Mouse (Mus musculus): ENCODE data around the gene Ccl22. TPM values are rescaled to one million over a fixed set of nuclear protein-coding genes. Genes with fewer than 3 reads are reported as not detected.
A peak's percentile ranks its signal among the peaks of the same experiment; 100 is the strongest.

Gene Ccl22
- polyA plus RNA-seq, 1 experiment from 2014 or later: not detected

DNA sequence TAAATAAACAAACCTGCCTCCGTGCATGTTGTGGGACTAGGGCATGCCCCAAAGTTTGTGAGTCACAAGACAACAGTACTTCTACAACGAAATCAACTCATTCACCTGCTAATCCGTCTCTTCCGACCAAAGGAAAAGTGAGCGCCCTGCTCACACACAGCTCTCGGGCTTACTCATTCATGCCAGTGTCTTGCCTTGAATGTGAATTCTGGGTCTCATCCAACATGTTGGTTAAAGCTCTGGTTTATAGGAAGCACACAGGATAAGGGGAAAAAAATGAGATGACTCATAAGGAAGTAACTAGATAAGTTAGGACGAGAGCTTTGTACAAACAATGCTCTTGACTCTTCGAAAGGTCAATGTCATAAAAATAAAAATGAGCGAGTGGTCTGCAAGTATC lies 21.6 kb downstream of the Ccl22 start:
- Histone ChIP-seq H3K9me3 (ENCODE audit: control insufficient read depth, low read length) (no peaks in the 10 kb centered on the region), H3K36me3 (ENCODE audit: control insufficient read depth, insufficient read depth, low read length) (no peaks in the 10 kb centered on the region), H3K4me2 (ENCODE audit: low read depth, low read length, severe bottlenecking) (no peak overlapping the region), H3K27me3 (ENCODE audit: control insufficient read depth, insufficient read depth, low read length) (peaks cover 2% of the 10 kb centered on the region; the same call in 1 of the 2 replicates), H3K9ac (ENCODE audit: low read length) (no peak overlapping the region), H3K27ac (ENCODE audit: low read depth, low read length) (no peak overlapping the region), H3K4me3 (ENCODE audit: low read depth, low read length) (no peak overlapping the region), H3K4me1 (replicated peaks; ENCODE audit: control insufficient read depth, insufficient read depth, low read length) (peaks cover 9% of the 10 kb centered on the region)
- ATAC-seq (replicated peaks; ENCODE audit: low FRiP score) (no peak), DNase-seq (ENCODE audit: low spot score) (no peak)
- 80% methylated on average over 9 of the region's 9 CpGs for WGBS

DNA sequence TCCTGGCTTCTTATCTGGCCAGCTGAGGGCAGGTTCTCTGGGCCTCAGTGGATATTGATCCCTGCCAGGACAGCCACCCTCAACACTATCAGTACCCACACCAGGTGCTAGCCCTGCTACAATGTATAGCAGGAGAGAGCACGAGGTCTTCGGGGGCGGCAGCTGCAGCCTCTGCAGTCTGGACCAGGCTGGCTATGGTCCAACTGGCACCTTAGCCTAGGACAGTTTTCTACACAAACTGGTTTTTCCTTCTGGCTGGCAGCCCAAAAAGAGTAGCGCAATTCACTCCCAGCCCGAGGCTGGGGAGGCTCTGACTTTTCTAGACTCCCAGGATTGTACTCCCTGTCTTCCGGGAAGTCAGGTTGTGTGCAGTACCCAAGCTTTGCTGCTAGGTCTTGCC lies 25.6 kb downstream of the Ccl22 start:
- Histone ChIP-seq H3K27ac (ENCODE audit: low read depth, low read length) (no peak overlapping the region), H3K27me3 (ENCODE audit: control insufficient read depth, insufficient read depth, low read length) (peaks cover 2% of the 10 kb centered on the region), H3K9me3 (ENCODE audit: control insufficient read depth, low read length) (no peaks in the 10 kb centered on the region), H3K36me3 (ENCODE audit: control insufficient read depth, insufficient read depth, low read length) (no peaks in the 10 kb centered on the region), H3K4me3 (ENCODE audit: low read depth, low read length) (no peak overlapping the region), H3K4me2 (ENCODE audit: low read depth, low read length, severe bottlenecking) (no peak overlapping the region), H3K4me1 (replicated peaks; ENCODE audit: control insufficient read depth, insufficient read depth, low read length) (peaks cover 24% of the 10 kb centered on the region), H3K9ac (ENCODE audit: low read length) (no peak overlapping the region)
- WGBS: 67% methylated on average over 6 of the region's 6 CpGs
- DNase-seq (ENCODE audit: low spot score) (no peak), ATAC-seq (replicated peaks; ENCODE audit: low FRiP score) (no peak)

DNA sequence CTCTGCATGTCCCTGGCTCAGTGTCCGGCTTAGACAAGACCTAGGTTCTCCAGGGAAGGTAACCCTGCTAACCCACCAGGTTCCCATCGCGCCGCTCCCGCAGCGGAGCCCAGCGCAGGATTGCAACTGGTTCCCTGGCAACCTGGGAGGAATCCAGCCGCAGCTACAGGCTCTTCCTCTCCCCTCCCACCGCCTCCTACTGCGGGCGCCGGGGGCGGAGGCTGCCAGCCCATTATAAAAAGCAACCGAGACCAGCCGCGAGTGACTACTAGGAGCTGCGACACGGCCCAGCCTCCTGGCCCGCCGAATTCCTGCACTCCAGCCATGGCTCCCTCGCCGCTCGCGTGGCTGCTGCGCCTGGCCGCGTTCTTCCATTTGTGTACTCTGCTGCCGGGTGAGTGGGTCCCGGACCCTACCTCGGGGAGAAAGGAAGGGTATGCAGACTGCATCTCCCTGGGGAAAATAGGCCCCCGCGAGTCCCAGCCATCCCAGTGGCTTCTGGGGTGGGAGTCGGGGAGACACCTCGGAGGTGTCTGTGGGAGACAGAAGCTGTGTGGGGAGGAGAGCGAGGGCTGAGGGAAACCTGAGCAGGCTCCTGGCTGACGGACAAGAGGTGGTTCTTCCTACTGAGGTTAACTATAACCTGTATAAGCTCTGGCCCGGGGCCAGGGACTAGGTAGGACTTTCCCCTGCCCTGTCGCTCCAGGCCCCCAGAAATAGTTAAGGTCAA lies 26.7 kb downstream of the Ccl22 start, which contains the start of gene Cx3cl1:
TSS of gene Cx3cl1 (plus strand) at position 69 of the 730 bp plus-strand sequence.
- H3K36me3 ChIP-seq (ENCODE audit: control insufficient read depth, insufficient read depth, low read length): no peaks in the 10 kb centered on the region
- peaks cover 2% of the 10 kb centered on the region for H3K27me3 ChIP-seq (ENCODE audit: control insufficient read depth, insufficient read depth, low read length)
- no peak within 1 kb of the TSS for H3K27ac ChIP-seq (ENCODE audit: low read depth, low read length)
- H3K9me3 ChIP-seq (ENCODE audit: control insufficient read depth, low read length): no peaks in the 10 kb centered on the region
- H3K4me2 ChIP-seq (ENCODE audit: low read depth, low read length, severe bottlenecking): peak within 1 kb of the TSS; percentile 93
- H3K4me1 ChIP-seq (replicated peaks; ENCODE audit: control insufficient read depth, insufficient read depth, low read length): peaks cover 24% of the 10 kb centered on the region
- H3K9ac ChIP-seq (ENCODE audit: low read length): peak within 1 kb of the TSS; percentile 71
- DNase-seq (ENCODE audit: low spot score) (peak; percentile 88), ATAC-seq (replicated peaks; ENCODE audit: low FRiP score) (peak; percentile 90)
- WGBS: under 1% methylated on average over 38 of the region's 38 CpGs
- peak within 1 kb of the TSS; percentile 50 for H3K4me3 ChIP-seq (ENCODE audit: low read depth, low read length)

DNA sequence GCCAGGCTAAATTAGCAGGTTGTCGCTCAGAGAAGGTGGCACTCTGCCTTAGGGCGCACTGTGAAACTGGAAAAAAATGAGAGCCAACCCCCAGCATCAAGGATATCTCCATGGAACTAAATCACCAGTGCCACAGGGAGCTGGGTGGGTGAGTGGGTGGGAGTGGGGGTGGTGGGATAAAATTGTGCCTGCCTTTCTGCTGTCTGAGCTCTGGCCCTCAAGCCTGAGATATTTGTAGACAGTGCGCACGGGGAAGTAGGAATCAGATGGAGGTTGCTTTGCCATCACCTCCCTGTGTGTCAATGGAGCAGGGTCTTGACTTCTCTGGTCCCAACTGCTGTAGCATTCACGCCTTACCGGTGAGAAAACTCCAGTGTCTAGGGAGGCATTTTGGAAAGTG lies 27.7 kb downstream of the Ccl22 start:
- Histone ChIP-seq H3K9ac (ENCODE audit: low read length) (no peak overlapping the region; the same call in 1 of the 2 replicates), H3K27ac (ENCODE audit: low read depth, low read length) (no peak overlapping the region), H3K9me3 (ENCODE audit: control insufficient read depth, low read length) (no peaks in the 10 kb centered on the region), H3K4me3 (ENCODE audit: low read depth, low read length) (peak overlapping the region; percentile 50), H3K27me3 (ENCODE audit: control insufficient read depth, insufficient read depth, low read length) (peaks cover 2% of the 10 kb centered on the region), H3K4me1 (replicated peaks; ENCODE audit: control insufficient read depth, insufficient read depth, low read length) (peaks cover 24% of the 10 kb centered on the region), H3K36me3 (ENCODE audit: control insufficient read depth, insufficient read depth, low read length) (no peaks in the 10 kb centered on the region), H3K4me2 (ENCODE audit: low read depth, low read length, severe bottlenecking) (peak overlapping the region; percentile 93)
- WGBS: 43% methylated on average over 6 of the region's 6 CpGs
- DNase-seq (ENCODE audit: low spot score) (no peak), ATAC-seq (replicated peaks; ENCODE audit: low FRiP score) (no peak)

DNA sequence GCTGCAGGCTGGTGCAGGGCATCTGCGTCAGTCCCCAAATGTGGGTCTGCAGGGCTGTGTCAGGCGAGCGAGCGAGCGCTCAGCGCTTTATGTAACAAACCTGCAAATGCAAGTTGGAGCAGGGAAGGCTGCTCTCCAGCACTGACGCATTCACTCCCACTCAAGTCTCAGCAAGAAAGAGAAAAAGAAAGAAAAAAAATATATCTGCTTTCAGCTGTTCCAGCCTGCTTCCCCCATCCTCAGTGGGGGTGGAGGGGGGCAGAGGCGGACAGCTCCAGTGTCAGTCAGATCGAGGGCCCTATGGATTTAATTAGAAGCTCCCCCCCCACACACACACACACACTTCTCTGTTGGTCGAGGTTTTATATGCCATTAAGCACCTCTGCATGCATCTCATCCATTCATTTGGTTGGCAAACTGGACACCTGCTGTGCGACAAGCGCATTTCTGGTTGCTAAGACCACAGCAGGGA lies 28.3 kb downstream of the Ccl22 start:
- peak overlapping the region; percentile 20; the same call in 1 of the 2 replicates for H3K9ac ChIP-seq (ENCODE audit: low read length)
- ATAC-seq (replicated peaks; ENCODE audit: low FRiP score): peak; percentile 48; the same call in 1 of the 2 replicates
- no peaks in the 10 kb centered on the region for H3K9me3 ChIP-seq (ENCODE audit: control insufficient read depth, low read length)
- H3K4me1 ChIP-seq (replicated peaks; ENCODE audit: control insufficient read depth, insufficient read depth, low read length): peaks cover 24% of the 10 kb centered on the region
- 13% methylated on average over 12 of the region's 12 CpGs for WGBS
- peaks cover 2% of the 10 kb centered on the region for H3K27me3 ChIP-seq (ENCODE audit: control insufficient read depth, insufficient read depth, low read length)
- H3K27ac ChIP-seq (ENCODE audit: low read depth, low read length): no peak overlapping the region
- H3K4me2 ChIP-seq (ENCODE audit: low read depth, low read length, severe bottlenecking): peak overlapping the region; percentile 29; the same call in 1 of the 2 replicates
- DNase-seq (ENCODE audit: low spot score): no peak
- no peaks in the 10 kb centered on the region for H3K36me3 ChIP-seq (ENCODE audit: control insufficient read depth, insufficient read depth, low read length)
- no peak overlapping the region; the same call in 1 of the 2 replicates for H3K4me3 ChIP-seq (ENCODE audit: low read depth, low read length)

DNA sequence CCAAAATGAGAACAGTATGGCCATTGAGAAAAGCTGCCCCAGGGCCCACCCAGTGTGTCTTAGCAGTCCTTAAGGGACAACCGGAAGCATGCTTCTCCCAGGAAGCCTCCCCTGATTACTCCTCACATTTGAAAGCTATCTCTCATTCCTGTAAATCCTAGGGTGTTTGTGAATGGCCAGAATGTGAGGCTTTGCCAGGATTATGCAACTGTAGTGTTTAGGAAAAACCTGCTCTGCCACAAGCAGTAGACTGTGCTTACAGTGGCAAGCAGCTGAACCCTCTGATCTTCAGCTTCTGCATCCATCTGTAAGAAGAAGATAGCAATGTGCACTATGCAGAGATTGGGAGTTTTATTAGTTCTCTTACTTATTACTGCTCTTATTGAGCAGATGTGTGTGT lies 29.2 kb downstream of the Ccl22 start:
- WGBS: 95% methylated on average over 1 of the region's 1 CpGs
- H3K36me3 ChIP-seq (ENCODE audit: control insufficient read depth, insufficient read depth, low read length): no peaks in the 10 kb centered on the region
- ATAC-seq (replicated peaks; ENCODE audit: low FRiP score) (no peak), DNase-seq (ENCODE audit: low spot score) (no peak)
- no peak overlapping the region for H3K4me3 ChIP-seq (ENCODE audit: low read depth, low read length)
- H3K4me2 ChIP-seq (ENCODE audit: low read depth, low read length, severe bottlenecking): no peak overlapping the region
- no peaks in the 10 kb centered on the region for H3K9me3 ChIP-seq (ENCODE audit: control insufficient read depth, low read length)
- no peak overlapping the region for H3K9ac ChIP-seq (ENCODE audit: low read length)
- peaks cover 2% of the 10 kb centered on the region for H3K27me3 ChIP-seq (ENCODE audit: control insufficient read depth, insufficient read depth, low read length)
- peaks cover 24% of the 10 kb centered on the region for H3K4me1 ChIP-seq (replicated peaks; ENCODE audit: control insufficient read depth, insufficient read depth, low read length)
- H3K27ac ChIP-seq (ENCODE audit: low read depth, low read length): no peak overlapping the region

DNA sequence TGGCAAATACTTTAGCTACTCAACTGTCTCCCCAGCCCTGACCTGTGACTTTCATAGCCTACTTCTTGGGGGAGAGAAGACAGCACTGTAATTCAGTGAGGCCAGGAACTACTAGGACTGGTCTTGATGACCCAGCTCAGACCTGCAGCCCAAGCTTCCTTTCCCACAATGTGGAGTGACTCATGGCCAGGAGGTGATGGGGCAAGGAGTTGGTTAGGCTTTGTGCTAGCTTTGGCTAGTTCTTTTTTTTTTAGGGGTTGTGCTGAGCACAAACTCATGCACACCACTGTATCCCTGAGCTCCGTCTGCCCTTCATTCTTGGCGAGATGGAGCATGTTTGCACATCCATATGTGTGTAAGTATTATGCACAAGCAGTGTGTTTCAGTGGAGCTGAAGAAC lies 31.0 kb downstream of the Ccl22 start:
- Histone ChIP-seq H3K27ac (ENCODE audit: low read depth, low read length) (no peak overlapping the region), H3K36me3 (ENCODE audit: control insufficient read depth, insufficient read depth, low read length) (no peaks in the 10 kb centered on the region), H3K4me1 (replicated peaks; ENCODE audit: control insufficient read depth, insufficient read depth, low read length) (peaks cover 21% of the 10 kb centered on the region), H3K4me3 (ENCODE audit: low read depth, low read length) (no peak overlapping the region), H3K9ac (ENCODE audit: low read length) (no peak overlapping the region), H3K27me3 (ENCODE audit: control insufficient read depth, insufficient read depth, low read length) (peaks cover under 1% of the 10 kb centered on the region), H3K4me2 (ENCODE audit: low read depth, low read length, severe bottlenecking) (no peak overlapping the region), H3K9me3 (ENCODE audit: control insufficient read depth, low read length) (no peaks in the 10 kb centered on the region)
- ATAC-seq (replicated peaks; ENCODE audit: low FRiP score) (no peak), DNase-seq (ENCODE audit: low spot score) (no peak)
- WGBS: 92% methylated on average over 2 of the region's 2 CpGs

DNA sequence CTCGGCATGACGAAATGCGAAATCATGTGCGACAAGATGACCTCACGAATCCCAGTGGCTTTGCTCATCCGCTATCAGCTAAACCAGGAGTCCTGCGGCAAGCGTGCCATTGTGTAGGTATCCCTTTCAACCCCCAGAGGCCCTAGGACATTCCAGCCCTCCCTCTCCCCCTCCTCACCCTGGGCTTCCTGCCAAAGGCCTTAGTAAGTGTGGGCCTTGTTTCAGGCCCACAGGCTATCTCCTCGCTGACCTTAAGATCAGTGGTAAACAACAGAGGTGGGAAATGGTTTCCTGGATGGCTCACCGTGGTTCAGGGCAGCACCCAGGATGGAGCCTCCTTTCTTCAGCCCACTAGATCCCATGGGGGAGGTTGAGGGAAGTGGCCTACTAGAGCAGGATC lies 32.6 kb downstream of the Ccl22 start:
- H3K27ac ChIP-seq (ENCODE audit: low read depth, low read length): no peak overlapping the region
- no peaks in the 10 kb centered on the region; the same call in 1 of the 2 replicates for H3K27me3 ChIP-seq (ENCODE audit: control insufficient read depth, insufficient read depth, low read length)
- no peak overlapping the region for H3K4me2 ChIP-seq (ENCODE audit: low read depth, low read length, severe bottlenecking)
- WGBS: 81% methylated on average over 10 of the region's 10 CpGs
- no peaks in the 10 kb centered on the region for H3K36me3 ChIP-seq (ENCODE audit: control insufficient read depth, insufficient read depth, low read length)
- H3K4me1 ChIP-seq (replicated peaks; ENCODE audit: control insufficient read depth, insufficient read depth, low read length): peaks cover 10% of the 10 kb centered on the region
- no peak overlapping the region for H3K9ac ChIP-seq (ENCODE audit: low read length)
- H3K4me3 ChIP-seq (ENCODE audit: low read depth, low read length): no peak overlapping the region
- DNase-seq (ENCODE audit: low spot score): no peak
- H3K9me3 ChIP-seq (ENCODE audit: control insufficient read depth, low read length): no peaks in the 10 kb centered on the region
- no peak for ATAC-seq (replicated peaks; ENCODE audit: low FRiP score)

DNA sequence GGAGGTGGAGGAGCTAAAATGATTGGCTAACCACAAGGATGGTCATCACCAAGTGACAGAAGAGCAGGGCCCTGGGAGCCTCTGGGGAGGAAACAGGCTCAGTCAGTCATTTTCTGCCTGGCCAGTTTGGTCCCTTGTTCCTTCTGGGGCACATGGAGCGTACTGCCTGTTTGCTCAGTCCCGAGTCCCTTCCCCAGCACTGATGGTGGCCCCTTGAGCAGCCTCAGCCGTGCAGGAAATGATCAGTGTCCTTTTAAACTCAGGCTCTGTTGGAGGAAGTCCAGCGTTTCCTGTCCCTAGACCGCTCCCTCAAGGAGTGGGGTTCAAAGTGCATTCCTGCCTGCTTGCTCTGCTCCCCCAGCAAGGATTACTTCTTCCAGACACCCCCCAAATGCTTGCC lies 33.1 kb downstream of the Ccl22 start:
- Histone ChIP-seq H3K27ac (ENCODE audit: low read depth, low read length) (no peak overlapping the region), H3K36me3 (ENCODE audit: control insufficient read depth, insufficient read depth, low read length) (no peaks in the 10 kb centered on the region), H3K4me3 (ENCODE audit: low read depth, low read length) (no peak overlapping the region), H3K27me3 (ENCODE audit: control insufficient read depth, insufficient read depth, low read length) (no peaks in the 10 kb centered on the region), H3K9me3 (ENCODE audit: control insufficient read depth, low read length) (no peaks in the 10 kb centered on the region), H3K4me1 (replicated peaks; ENCODE audit: control insufficient read depth, insufficient read depth, low read length) (peaks cover 8% of the 10 kb centered on the region), H3K4me2 (ENCODE audit: low read depth, low read length, severe bottlenecking) (no peak overlapping the region), H3K9ac (ENCODE audit: low read length) (no peak overlapping the region)
- ATAC-seq (replicated peaks; ENCODE audit: low FRiP score): no peak
- no peak for DNase-seq (ENCODE audit: low spot score)
- 70% methylated on average over 5 of the region's 5 CpGs for WGBS

Data from forebrain, embryonic 11.5 days (tissue).